Mouse (Mus musculus): ENCODE results near the gene Dock4. TPM values are rescaled to one million over a fixed set of nuclear protein-coding genes. Genes with fewer than 3 reads are reported as not detected.
A peak's percentile ranks its signal among the peaks of the same experiment; 100 is the strongest.

The Dock4 gene
- polyA plus RNA-seq, 2 experiments from 2014 or later: 0.76 to 2.6 TPM

DNA sequence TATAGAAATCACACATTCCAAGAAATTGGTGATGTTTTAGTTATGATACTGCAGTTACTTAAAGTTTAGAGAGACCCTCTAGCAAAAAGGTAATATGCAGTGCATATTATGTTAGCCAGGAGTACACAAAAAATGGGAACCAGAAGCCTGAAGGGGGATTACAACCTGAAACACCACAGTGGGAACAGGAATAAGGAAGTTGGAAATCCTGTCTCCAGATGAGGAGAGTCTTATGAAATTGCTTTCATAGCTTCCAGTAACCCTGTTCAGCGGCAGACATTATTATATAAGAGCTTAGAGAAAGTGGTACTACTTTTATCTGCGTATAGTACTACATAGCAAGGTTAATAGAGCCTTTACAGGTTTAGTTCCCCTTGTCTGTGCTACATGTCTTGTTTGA, 210.1 kb downstream of the Dock4 start:
- ATAC-seq: no peak

DNA sequence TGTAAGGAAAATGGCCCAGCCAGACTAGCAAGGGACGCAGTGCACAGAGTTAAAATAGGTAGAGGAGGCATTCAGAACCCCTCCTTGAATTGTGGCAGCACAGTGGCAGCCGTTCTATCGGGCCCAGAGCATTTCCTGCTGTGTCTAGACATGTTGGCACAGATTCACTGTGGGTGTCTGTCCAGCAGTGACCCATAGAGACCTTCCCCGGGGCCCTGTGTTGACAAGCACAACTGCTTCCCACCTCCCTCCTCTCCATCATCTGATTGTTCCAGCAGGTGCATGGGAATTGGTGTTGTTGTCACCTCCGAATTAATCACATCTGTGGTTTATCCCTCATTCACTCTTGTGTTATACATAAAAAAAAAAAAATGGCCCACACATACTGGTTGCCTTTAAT, 210.7 kb downstream of the Dock4 start:
- ATAC-seq: no peak

DNA sequence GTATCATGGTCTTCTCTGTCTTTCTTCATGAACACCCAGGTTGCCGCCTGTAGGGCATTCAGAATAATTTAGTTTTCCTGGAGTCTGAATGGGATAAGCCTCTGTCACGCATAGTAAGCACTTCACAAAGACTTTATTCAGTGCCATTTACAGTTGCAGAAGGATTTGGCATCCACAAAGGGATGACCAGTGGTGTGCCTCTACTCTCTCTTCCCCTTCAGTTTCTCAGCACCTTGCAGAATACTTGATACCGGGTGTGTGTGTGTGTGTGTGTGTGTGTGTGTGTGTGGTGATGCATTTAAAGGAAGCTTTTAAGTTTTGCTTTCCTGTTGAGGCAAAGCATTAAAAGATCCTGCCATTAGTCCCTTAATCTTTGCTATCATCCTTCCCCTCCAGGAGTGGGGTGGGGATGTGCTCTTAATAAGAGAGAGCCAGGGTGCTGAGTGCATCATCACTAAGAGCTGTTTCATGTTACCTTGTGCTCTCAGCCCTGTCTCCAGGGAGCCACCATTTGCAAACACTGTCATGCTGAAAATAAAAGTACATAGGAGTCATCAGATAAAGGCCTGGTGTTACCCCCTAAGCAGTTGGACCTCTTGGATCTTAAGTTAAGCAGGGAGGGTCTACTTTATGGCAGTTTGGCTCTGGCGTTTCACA, 211.6 kb downstream of the Dock4 start:
- ATAC-seq: no peak

DNA sequence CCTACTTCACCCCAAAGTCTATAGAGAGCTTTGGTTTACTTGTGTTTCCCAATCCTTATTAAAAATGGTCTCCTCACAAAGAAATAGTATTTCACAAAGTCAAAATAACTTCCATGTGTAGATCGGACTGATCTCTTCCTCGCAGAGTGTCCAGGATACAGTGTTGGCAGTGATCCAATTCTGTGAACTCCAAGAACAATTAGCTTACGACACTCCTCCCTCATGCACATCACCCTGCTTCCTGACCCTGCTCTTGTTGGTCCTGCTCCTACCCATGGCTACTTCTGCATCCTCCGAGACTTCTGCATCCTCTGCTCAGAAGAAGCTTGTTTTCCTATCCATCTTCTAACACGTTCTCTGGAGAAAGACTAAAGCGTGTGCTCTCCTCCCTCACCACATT, 213.9 kb downstream of the Dock4 start:
- ATAC-seq: no peak

DNA sequence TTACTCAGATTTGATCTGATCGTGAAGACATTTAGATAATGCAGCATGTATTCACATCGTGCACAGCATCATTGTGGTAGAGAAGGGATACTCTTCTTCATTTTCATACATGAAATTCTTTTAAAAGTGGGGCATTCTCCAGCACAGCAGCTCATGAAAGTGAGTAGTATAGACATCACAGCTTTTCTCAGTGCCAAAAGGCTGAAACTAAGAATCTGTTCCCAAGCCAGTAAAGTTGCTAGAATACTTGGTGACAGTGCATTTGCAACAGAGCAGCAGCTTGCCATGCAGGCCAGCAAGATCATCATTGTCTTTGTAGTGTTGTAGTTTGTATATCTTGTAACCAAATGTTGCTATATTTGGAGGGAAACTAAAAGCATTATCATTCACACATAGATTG, 223.7 kb downstream of the Dock4 start:
- no peak for ATAC-seq

DNA sequence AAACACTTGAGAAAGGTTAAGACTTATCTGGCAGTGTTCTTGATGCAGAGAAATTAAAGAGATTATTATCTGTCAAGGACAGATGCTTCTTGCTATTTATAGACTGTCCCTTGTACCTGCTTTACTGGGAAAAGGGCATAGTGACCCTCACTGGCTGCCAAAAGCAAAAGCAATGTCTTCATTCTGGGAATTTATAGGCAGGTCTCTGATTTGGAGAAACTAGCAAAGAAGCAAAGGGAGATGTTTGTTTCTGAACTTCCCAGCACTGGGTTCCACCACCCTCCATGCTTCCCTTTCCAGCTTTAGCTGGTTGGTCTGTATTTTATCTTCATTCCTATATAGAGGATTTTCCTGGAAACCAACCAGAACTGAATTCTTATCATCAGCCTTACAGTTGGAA, 225.0 kb downstream of the Dock4 start:
- ATAC-seq: no peak

DNA sequence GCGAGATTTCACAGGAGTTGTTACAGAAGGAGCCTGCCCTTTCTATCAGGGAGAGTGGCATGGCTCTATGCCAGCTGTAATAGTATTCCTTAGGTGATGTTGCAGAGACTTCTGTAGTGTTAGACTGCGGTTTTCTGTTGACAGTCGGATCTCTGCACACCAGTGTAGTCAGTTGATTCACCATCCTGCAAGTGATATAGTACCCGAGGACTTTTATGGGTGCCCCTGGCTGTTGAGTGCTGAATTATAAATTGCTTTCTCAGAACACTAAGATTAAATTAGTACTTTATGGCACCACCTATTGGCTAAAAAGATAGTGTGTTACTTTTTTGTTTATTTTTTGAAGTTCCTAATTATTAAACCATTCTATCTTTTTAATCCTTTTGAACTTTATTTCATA, 234.0 kb downstream of the Dock4 start:
- ATAC-seq: no peak

DNA sequence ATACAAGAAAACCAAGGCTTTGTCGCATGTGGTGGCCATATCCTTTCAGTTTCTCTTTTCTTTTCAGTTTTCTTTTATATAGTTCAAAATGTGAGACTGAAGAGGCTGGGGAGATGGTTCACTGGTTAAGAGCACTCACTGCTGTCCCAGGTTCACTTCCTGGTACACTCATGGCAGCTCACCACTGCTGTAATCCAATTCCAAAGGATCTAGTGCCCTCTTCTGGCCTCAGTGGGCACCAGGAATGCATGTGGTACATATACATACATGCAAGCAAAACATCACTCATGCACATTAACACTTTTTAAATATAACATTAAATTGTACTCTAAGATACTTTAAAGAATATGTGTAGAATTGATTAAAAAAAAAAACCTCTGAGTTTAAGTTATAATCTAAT, 234.8 kb downstream of the Dock4 start:
- ATAC-seq: peak; percentile 72

DNA sequence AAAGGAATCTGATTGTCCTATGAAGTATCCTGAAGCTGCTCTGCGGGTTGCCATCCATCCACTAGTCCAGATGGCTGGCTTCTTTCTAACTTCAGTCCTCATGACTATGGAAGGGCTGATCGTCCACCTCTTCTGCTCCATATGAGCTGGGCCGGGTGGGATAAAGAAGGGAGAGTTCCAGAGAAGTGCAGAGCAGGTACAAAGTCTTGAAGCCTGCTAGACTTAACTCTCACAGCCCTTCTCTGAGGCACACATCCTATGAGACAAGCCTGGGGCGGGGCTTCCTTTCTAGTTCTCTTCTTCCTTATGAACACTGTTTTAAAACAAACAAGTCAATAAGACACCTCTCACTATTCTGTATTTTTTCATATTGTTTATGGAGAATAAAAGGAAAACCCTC, 245.7 kb downstream of the Dock4 start:
- no peak for ATAC-seq

DNA sequence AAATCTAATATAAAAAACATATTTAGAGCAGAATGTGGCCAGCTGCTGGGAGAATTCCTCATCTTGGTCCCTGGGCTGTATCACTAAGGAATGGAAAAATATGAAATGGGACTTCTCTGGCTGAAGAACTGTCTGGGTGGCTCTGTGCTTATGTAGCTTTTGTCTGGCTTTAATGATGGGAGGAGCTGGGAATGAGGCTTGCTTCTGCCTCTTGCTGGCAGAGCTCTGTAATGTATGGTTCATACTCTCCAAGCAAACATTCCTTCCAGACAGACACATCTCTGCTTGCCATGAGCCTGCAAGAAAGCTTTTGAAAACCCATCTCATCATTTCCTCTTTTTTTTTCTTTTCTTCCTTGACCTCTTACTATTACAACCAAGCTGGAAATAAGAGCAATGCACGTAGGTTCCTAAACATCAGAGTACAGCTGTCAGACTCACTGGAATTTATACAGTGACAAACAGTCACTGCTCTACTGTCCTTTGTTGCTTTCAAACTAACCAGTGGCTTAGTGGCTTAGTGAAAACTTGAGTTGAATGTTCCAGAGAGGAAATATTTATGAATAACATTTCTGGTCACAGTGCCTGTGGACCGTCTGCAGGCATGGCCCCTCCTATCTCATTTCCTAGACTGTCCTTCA, 248.4 kb downstream of the Dock4 start:
- ATAC-seq: no peak

DNA sequence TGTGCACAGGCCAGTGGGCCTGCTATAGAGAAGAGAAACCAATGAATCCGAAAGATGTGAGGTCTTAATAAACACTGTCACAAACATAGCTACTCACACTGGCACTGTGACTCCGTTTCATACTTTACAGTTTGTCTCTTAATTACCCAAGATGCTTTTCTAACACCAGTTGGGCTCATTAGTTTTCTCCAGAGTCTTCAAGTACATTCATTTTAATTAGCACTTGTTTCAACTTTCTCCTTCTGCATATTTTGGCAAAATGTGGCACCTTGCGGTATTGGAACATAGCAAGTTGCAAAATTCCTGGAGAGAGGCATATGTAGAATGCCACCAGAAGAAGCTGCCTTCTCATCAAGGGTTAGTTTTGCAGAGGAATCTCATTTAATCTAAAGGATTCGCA, 252.6 kb downstream of the Dock4 start:
- no peak for ATAC-seq

DNA sequence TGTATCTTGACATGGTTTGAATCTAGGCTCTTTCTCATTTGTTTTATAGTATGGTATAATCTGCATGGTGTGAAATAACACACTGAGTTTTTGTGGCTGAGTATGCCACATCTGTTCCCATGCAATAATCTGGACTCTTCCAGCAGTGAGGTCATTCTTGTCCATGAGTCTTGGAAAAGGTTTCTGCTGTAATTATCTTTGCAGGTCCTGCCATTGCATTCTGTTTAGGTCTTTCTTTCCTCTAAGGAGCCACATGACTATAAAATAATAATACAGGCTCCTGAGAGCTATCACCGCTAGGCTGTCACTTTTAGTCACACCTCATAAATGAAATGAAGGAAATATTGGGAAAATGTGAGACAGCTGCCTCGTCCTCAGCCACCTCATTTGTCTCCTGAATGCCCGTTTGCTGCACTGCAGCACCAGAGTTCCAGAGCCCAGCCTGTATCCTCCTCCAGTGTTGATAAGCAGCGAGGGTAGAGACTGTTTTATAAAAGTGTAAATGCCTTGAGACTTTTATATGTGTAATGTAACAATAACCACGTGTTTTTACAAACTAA, 256.6 kb downstream of the Dock4 start:
- ATAC-seq: no peak

DNA sequence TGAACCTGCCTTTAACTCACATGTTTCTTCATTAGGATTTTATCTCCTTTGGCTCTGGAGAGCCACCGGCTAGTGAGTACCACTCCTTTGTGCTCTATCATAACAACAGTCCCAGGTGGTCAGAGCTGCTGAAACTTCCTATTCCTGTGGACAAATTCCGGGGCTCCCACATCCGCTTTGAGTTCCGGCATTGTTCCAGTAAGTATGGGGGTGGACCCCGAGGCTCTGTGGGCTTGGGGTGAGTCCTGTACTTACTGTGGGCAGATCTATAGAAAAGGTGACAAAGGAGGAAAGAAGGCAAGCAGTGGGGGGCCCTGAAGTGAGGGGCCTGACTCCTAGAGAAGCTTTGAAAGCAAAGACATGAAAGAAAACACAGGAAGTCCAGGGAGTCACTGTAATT, 258.5 kb downstream of the Dock4 start:
- ATAC-seq: no peak

DNA sequence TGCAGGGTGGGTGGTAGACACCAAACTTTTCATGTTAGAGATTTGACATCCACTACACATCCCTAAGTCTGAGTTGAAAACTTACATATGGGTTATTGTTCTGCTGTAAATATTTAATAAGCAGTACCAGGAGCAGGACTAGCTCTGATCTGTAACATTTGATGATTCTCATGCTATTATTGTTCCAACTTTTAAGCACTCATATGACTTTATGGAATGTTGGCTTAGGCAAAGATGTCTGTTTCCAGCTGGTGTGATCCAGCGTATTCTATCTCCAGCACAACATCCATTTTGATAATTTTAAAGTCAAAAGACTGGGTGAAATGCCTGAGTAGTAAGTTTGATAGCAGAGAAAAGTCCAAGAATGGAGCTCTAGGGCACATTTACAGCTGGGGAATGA, 261.4 kb downstream of the Dock4 start:
- no peak for ATAC-seq

DNA sequence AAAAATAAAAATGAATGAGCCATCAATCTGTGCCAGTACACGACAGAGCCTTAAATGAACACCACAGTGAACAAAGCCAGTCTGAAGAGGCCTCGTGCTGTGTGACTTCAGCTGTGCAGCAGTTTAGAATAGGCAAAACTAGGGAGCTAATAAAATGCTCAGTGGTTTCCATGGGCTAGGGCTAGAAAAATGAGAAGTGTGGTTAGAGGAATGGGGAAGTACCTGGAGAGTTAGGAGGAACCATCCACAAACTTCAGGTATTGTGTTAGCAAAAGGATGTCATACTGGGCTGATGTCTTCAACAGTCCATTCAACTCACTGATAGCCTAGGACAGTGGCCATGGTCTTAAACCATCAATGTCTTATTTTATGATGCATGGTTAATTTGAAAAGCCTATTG, 263.3 kb downstream of the Dock4 start:
- no peak for ATAC-seq

DNA sequence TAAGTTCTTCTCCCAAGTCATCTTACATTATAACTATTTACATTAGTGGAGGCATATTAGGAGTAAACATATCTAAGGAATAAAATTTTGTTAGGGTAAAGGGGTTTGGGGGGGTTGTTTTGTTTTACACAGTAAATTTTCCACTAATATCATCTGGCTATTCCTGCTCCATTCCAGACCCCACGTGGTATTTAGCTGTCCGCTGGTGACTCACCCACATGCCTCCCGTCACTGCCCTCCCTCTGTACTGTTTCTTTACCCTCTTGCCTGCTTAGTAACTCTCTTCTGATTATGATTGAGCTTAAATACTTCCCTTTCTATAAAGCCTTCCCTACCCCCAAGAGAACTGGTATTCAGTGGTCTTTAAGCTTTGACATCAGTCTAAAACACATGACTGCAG, 266.5 kb downstream of the Dock4 start:
- ATAC-seq: no peak

DNA sequence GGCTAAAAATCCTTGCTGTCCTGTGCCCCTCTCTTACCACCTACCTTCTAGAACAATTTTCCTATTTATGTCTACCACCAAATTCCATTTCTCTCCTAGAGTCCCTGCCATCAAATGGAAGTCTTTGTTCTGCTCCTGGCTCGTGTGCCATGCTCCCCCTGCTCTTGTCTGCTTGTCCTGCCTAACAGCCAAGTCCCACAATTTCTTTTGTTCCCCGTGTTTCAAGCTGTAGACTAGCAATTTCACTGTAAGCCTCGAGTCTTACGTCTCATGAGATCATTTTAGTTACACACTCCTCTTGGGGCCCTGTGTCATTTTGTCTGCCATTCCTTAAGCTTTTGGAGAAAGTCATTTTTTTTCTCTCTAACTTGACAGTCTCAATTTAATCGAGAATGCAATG, 268.5 kb downstream of the Dock4 start:
- ATAC-seq: no peak

DNA sequence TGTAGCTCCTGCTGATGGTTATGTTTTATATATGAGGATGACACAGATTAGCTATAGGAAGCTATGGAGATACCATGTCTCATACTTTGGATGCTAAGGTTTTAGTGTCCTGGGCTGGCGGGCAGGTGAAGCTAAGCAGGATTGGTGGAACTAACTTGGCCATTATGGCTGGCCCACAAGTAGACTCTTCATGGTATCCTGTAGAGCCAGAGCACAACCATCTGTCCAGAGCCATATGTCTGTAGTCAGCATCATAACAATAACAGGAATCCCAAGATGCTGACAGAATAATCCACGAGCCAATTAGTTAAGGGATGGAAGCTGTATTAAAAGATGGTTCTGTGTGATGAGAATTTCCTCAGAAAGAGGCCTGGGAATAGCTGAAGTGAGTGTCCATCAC, 269.4 kb downstream of the Dock4 start:
- ATAC-seq: no peak

DNA sequence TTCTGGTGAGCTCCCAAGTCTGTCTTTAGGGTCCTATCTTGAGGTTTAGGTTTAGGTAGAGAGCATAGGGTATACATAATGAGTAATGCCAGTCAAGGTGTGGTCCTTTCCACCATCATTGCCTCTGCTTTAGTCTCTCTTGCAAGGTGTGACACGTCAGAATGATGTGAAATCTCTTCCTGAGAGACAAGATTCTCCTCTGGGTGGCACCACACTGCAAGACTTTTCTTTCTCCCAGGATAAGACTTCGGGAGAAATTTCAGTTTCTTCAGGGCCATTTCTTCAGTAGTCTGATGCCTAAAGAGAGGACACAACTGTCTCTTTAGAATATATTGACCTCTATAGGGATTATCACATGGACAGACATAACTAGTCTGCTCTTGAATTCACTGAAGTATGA, 282.6 kb downstream of the Dock4 start:
- ATAC-seq: no peak

DNA sequence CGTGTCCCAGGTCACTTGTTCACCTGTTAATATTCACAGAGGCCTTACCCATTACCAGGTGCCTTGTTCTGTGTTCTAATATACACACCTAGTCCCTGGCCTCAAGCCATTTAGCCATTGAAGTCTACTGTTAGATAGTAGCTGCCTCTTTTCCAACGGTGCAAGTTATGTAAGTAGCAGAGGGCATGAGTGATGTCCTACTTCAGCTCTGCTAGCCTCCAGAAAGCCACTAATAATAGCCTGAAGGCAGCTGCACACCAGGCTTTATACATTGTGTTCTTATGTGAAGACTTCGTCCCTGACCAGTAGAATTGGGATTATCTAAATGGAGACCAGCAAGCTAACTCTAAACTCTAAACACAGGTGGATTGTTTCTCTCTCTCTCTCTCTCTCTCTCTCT, 285.0 kb downstream of the Dock4 start:
- no peak for ATAC-seq

DNA sequence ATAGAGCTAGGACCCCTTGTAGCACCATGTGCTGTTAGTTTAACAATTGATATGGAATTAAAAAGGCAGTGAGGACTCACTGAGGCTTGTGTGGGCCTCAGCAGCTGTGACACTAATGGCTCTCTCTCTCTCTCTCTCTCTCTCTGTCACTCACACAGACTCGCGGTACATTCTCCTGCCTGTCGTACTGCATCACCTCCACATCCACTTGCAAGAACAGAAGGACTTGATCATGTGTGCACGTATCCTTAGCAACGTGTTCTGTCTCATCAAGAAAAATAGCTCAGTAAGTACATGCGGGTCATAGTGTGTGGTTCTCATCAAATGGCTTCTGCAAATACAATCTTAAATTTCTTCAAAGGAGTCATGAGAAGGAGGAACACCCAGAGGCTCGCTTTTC, 299.7 kb downstream of the Dock4 start:
- no peak for ATAC-seq

DNA sequence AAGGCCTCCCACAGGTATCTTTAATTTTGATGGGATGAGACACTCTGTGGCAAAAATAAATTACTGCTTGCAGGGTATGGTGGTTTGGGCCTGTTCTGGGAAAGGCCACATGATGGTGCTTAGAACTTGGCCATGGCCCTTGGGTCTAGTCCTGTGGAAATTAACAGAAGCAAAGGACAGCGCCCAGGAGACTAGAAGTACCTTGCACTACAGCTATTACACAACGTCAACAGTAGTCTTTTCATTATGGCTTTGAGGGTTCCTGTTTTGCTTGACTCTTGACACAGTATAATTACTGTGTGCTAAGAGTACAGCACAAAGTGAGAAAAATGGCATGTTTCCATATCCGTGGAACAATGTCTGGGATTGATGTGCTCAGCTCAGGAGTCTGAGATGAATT, 300.3 kb downstream of the Dock4 start:
- ATAC-seq: no peak

DNA sequence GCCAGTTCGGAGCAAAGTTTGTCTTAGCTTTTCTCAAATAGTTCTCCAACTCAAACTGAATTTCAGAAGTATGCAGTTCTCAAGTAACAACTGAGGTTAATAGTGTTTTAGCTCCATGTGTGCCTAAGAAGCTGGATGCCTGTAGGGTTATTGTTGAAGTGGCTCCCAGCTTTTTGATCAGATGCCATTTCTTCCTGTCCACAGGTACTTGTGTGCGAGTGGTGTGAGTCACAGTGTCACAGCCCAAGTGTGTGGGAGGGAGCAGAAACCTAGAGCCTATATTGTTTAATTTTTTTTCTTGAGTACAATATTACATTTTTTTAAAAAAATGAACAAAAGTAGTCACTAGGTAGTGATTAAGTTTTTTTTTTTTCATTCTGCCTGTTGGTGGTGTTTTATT, 313.5 kb downstream of the Dock4 start:
- no peak for ATAC-seq

DNA sequence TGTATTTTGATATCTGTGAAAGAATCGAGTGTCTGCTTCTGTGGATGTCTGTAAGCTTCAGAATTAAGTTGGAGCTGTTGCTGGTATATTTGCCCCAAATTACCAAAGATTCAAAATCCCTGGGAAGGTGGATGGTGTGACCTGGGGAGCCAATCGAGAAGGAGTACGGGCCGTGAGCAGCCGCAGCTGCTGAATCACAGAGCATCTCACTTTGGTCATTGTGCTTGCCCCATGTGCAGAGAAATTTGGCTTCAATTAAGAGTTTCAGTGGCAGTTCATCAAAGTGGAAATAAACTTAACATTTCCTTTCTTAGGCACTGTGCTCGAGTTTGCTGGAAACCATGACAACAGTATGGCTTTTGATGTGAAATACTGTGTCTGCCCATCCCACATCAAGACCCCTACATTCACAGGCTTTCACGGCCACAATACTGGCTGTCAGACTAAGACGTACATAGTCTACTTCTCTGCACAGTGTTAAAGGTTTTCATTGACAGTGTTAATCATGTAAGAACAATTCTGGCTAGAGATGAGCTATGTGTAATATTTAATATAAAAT, 321.6 kb downstream of the Dock4 start:
- no peak for ATAC-seq

Measured in activated CD4-positive, CD25-positive, alpha-beta regulatory T cell, adult 4 months (primary cell).